In the genomic region with DNA sequence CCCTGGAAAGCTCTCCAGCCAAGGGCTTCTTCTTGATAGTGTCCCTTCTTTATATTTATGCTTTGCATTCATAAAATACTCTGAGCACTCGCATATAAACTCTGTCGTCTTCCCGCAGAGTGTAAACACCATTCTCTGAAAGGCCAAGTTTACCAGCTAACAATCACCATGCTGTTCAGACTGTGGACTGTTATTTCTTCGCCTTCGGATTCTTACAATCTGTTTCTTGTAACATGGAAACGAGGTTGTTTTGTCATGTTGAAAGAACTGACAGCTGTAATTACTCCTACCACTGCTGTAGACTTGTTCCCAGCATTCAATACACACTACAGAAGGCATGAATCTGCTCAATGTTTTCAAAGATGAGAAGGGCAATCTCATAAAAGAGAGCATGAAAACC, we compare ENCODE assay signal across 9 mouse cellular contexts. TPM values are rescaled to one million over a fixed set of nuclear protein-coding genes. Genes with fewer than 3 reads are reported as not detected.
A peak's percentile ranks its signal among the peaks of the same experiment; 100 is the strongest.
DNase-seq lines count a peak whose midpoint lies in the region; ATAC-seq and TF ChIP-seq lines count a peak whose summit lies in the region.
"Had no signal": no experiment of that assay in that cellular context is flagged by ENCODE, and none has a peak within 500 bp of the region (broad histone marks: within the 10 kb centered on the region; RNA-seq: fewer than 3 reads in every experiment).

No protein-coding gene starts in this region.

- peak overlapping the region; percentile 57; the same call in 1 of the 2 replicates for H3K27ac ChIP-seq in kidney, postnatal 0 days
- peak overlapping the region; percentile 36; the same call in 1 of the 2 replicates for H3K27ac ChIP-seq in embryonic facial prominence, embryonic 12.5 days
- peak overlapping the region; percentile 69 for H3K27ac ChIP-seq in hindbrain, embryonic 10.5 days
- H3K27ac ChIP-seq in midbrain, embryonic 16.5 days (ENCODE audit: low read length): no peak overlapping the region; the same call in 1 of the 2 replicates

- ATAC-seq in kidney, postnatal 0 days (replicated peaks; ENCODE audit: low FRiP score, low read depth): no peak
- no peak for ATAC-seq in embryonic facial prominence, embryonic 12.5 days (ENCODE audit: insufficient number of reproducible peaks, insufficient read depth, low FRiP score, low TSS enrichment)
- ATAC-seq in midbrain, embryonic 16.5 days: no peak; the same call in 1 of the 2 replicates
- ATAC-seq in cerebellum, adult (ENCODE audit: insufficient number of reproducible peaks, low FRiP score, low TSS enrichment): no peak
- no peak for ATAC-seq in inflammation-experienced regulatory T-cells, adult 6 months

- no peaks in the 10 kb centered on the region for H3K36me3 ChIP-seq in kidney, postnatal 0 days (ENCODE audit: insufficient read depth, low read length)
- H3K36me3 ChIP-seq in embryonic facial prominence, embryonic 12.5 days: no peaks in the 10 kb centered on the region
- no peaks in the 10 kb centered on the region for H3K36me3 ChIP-seq in hindbrain, embryonic 10.5 days
- no peaks in the 10 kb centered on the region for H3K36me3 ChIP-seq in midbrain, embryonic 16.5 days (ENCODE audit: control insufficient read depth, insufficient read depth, low read length)

- WGBS in kidney, postnatal 0 days: 49% methylated on average over 6 of the region's 6 CpGs
- WGBS in embryonic facial prominence, embryonic 12.5 days: 39% methylated on average over 6 of the region's 6 CpGs
- WGBS in hindbrain, embryonic 10.5 days: 55% methylated on average over 6 of the region's 6 CpGs
- WGBS in midbrain, embryonic 16.5 days: 38% methylated on average over 6 of the region's 6 CpGs

- no peaks in the 10 kb centered on the region for H3K9me3 ChIP-seq in kidney, postnatal 0 days (replicated peaks; ENCODE audit: low read length)
- no peaks in the 10 kb centered on the region for H3K9me3 ChIP-seq in embryonic facial prominence, embryonic 12.5 days
- no peaks in the 10 kb centered on the region for H3K9me3 ChIP-seq in hindbrain, embryonic 10.5 days
- H3K9me3 ChIP-seq in midbrain, embryonic 16.5 days (replicated peaks; ENCODE audit: control insufficient read depth, low read length, poor library complexity, severe bottlenecking): no peaks in the 10 kb centered on the region

- no peaks in the 10 kb centered on the region for H3K27me3 ChIP-seq in kidney, postnatal 0 days (ENCODE audit: insufficient read depth, low read length)
- no peaks in the 10 kb centered on the region for H3K27me3 ChIP-seq in embryonic facial prominence, embryonic 12.5 days
- no peaks in the 10 kb centered on the region for H3K27me3 ChIP-seq in hindbrain, embryonic 10.5 days (ENCODE audit: insufficient read depth, poor library complexity, severe bottlenecking)
- no peaks in the 10 kb centered on the region for H3K27me3 ChIP-seq in midbrain, embryonic 16.5 days (ENCODE audit: control insufficient read depth, insufficient read depth, low read depth, low read length)

- H3K9ac ChIP-seq in kidney, postnatal 0 days (ENCODE audit: low read depth, low read length): no peak overlapping the region
- no peak overlapping the region for H3K9ac ChIP-seq in embryonic facial prominence, embryonic 12.5 days
- H3K9ac ChIP-seq in midbrain, embryonic 16.5 days (ENCODE audit: low read depth, low read length): no peak overlapping the region

- H3K4me2 ChIP-seq in kidney, postnatal 0 days (ENCODE audit: low read length): no peak overlapping the region
- H3K4me2 ChIP-seq in embryonic facial prominence, embryonic 12.5 days (replicated peaks): 0 out of 2 replicates have a peak overlapping the region, but pooled peaks have one; percentile 3
- H3K4me2 ChIP-seq in midbrain, embryonic 16.5 days (ENCODE audit: low read length): 0 out of 2 replicates have a peak overlapping the region, but pooled peaks have one; percentile 8

- H3K4me3 ChIP-seq in kidney, postnatal 0 days (replicated peaks; ENCODE audit: low read depth, low read length): no peak overlapping the region
- H3K4me3 ChIP-seq in embryonic facial prominence, embryonic 12.5 days: no peak overlapping the region
- H3K4me3 ChIP-seq in hindbrain, embryonic 10.5 days: no peak overlapping the region
- no peak overlapping the region for H3K4me3 ChIP-seq in midbrain, embryonic 16.5 days (ENCODE audit: low read depth, low read length)

- DNase-seq in kidney, postnatal 0 days (ENCODE audit: low spot score): peak; percentile 78
- no peak for DNase-seq in kidney, adult 9 months
- no peak for DNase-seq in hindbrain, embryonic 10.5 days (ENCODE audit: low spot score)
- no peak for DNase-seq in spleen, postnatal 4 days (ENCODE audit: low spot score in 2 of 2)
- DNase-seq: cerebellum, postnatal 25 days had no signal

- no peaks in the 10 kb centered on the region for H3K4me1 ChIP-seq in kidney, postnatal 0 days (replicated peaks; ENCODE audit: insufficient read depth, low read length)
- peaks cover 5% of the 10 kb centered on the region; the same call in 1 of the 2 replicates for H3K4me1 ChIP-seq in embryonic facial prominence, embryonic 12.5 days
- peaks cover 35% of the 10 kb centered on the region for H3K4me1 ChIP-seq in hindbrain, embryonic 10.5 days (replicated peaks)
- H3K4me1 ChIP-seq in midbrain, embryonic 16.5 days (ENCODE audit: control insufficient read depth, insufficient read depth, low read length): peaks cover 6% of the 10 kb centered on the region; the same call in 1 of the 2 replicates

- no peak for TF ChIP-seq CTCF in kidney, postnatal 0 days (IDR thresholded peaks at IDR 0.05; ENCODE audit: low read depth)

RNA-seq across cellular contexts. Expression of a gene that starts 46.4 kb away (rescaled TPM):
- polyA plus RNA-seq in kidney, postnatal 0 days (2015; fragmentation: Nextera tagmentation; extraction: Ambion mirVana): 7.5 and 7.7 TPM in 2 replicates
- 62.5 and 68.8 TPM in 2 replicates for polyA plus RNA-seq in embryonic facial prominence, embryonic 12.5 days (2016; fragmentation: Nextera tagmentation; extraction: Ambion mirVana)
- 12.9 and 38.4 TPM in 2 replicates for polyA plus RNA-seq in hindbrain, embryonic 10.5 days (2016; fragmentation: Nextera tagmentation; extraction: Ambion mirVana)
- polyA plus RNA-seq in midbrain, embryonic 16.5 days (2015; fragmentation: Nextera tagmentation; extraction: Ambion mirVana): 16.8 and 24.7 TPM in 2 replicates
- polyA plus RNA-seq in inflammation-experienced regulatory T-cells, adult 6 months (2017; shearing (Covaris generic)): 1 to 10 TPM in 2 of 3 experiments, under 1 TPM in 1; 0.70 to 2.1 (median 1.2) TPM
